Mouse (Mus musculus) spleen, embryonic (tissue): Measurements from ENCODE around the gene Gm20388.
"Not testable (repeated sequence)": the region's sequence is repeated elsewhere in the genome, so short reads cannot be mapped to it uniquely, and the experiment has no call there.

Source experiments
- CTCF ChIA-PET: fragments of 350-600 bp; sonication (Branson Sonifier 250); formaldehyde crosslinking; loops from one replicate; lab custom pipeline; 2022; lab: Charles Lee

Gm20388 gene

GRCm38 (mm10) chr8:122313310-122313709 is 2402.7 kb downstream of the Gm20388 start:
- CTCF ChIA-PET: no interaction called here

GRCm38 (mm10) chr8:122314899-122315496 is 2404.4 kb downstream of the Gm20388 start:
- CTCF ChIA-PET: interaction anchor here (0.6 kb wide), 1 partner anchor 1063 kb away, joined by 3 read pairs; no protein-coding TSS in a partner anchor

GRCm38 (mm10) chr8:122316402-122316801 is 2405.8 kb downstream of the Gm20388 start:
- CTCF ChIA-PET: interaction anchor here (0.5 kb wide), 1 partner anchor 62 kb away, joined by 4 read pairs; no protein-coding TSS in a partner anchor

GRCm38 (mm10) chr8:122317918-122318475 is 2407.4 kb downstream of the Gm20388 start:
- CTCF ChIA-PET: no interaction called here

GRCm38 (mm10) chr8:122319045-122319707 is 2408.5 kb downstream of the Gm20388 start:
- CTCF ChIA-PET: no interaction called here

GRCm38 (mm10) chr8:122319708-122320075 is 2409.1 kb downstream of the Gm20388 start:
- CTCF ChIA-PET: no interaction called here

GRCm38 (mm10) chr8:122320541-122320940 is 2409.9 kb downstream of the Gm20388 start:
- CTCF ChIA-PET: no interaction called here

GRCm38 (mm10) chr8:122321455-122321921 is 2410.8 kb downstream of the Gm20388 start:
- CTCF ChIA-PET: no interaction called here

- CTCF ChIA-PET: no interaction called here
Observed at GRCm38 (mm10) chr8:122322126-122322525, 2411.5 kb downstream of the Gm20388 start.

- CTCF ChIA-PET: no interaction called here
Observed at GRCm38 (mm10) chr8:122322792-122323191, 2412.2 kb downstream of the Gm20388 start.

- CTCF ChIA-PET: not testable (repeated sequence)
Observed at GRCm38 (mm10) chr8:122323951-122324402, 2413.3 kb downstream of the Gm20388 start.

- CTCF ChIA-PET: no interaction called here
Observed at GRCm38 (mm10) chr8:122325196-122325595, 2414.6 kb downstream of the Gm20388 start.

GRCm38 (mm10) chr8:122326114-122326542 is 2415.5 kb downstream of the Gm20388 start:
- CTCF ChIA-PET: no interaction called here

- CTCF ChIA-PET: no interaction called here
Observed at GRCm38 (mm10) chr8:122329072-122329471, 2418.4 kb downstream of the Gm20388 start.

GRCm38 (mm10) chr8:122329553-122330239 is 2419.1 kb downstream of the Gm20388 start:
- CTCF ChIA-PET: no interaction called here

- CTCF ChIA-PET: interaction anchor here (1.2 to 4.4 kb wide), 2 partner anchors 57 to 66 kb away, joined by 3 to 28 read pairs; no protein-coding TSS in a partner anchor
Observed at GRCm38 (mm10) chr8:122330446-122331133, 2419.9 kb downstream of the Gm20388 start.

GRCm38 (mm10) chr8:122331134-122331523 is 2420.5 kb downstream of the Gm20388 start:
- CTCF ChIA-PET: interaction anchor here (1.2 to 4.4 kb wide), 2 partner anchors 57 to 66 kb away, joined by 3 to 28 read pairs; no protein-coding TSS in a partner anchor

GRCm38 (mm10) chr8:122332753-122333506 is 2422.3 kb downstream of the Gm20388 start:
- CTCF ChIA-PET: interaction anchor here (0.6 to 4.4 kb wide), 2 partner anchors 59 to 1424 kb away, joined by 5 to 28 read pairs; no protein-coding TSS in a partner anchor

- CTCF ChIA-PET: interaction anchor here (0.6 to 4.4 kb wide), 2 partner anchors 60 to 1425 kb away, joined by 5 to 28 read pairs; no protein-coding TSS in a partner anchor
Observed at GRCm38 (mm10) chr8:122333531-122333930, 2422.9 kb downstream of the Gm20388 start.
